In the genomic region with DNA sequence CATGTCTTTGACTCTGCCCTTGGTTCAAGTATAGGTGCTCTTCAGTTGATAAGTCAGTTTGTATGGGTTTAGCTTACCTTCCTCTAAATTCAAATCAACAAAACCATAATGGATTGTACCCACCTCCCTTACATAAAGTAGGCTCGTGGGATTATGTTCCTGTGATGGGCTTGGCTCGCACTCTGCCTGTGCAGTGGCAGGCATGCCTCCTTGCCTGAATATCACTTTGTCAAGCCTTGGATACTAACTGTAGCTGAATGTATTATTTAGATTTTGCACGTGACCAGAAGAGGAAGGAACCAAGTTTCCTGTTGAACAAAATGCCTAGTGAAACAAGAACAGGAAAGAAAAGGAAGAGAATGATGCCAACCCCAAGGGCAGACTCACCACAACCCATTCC, we compare ENCODE assay signal across 14 mouse cellular contexts. TPM values are rescaled to one million over a fixed set of nuclear protein-coding genes. Genes with fewer than 3 reads are reported as not detected.
DNase-seq lines count a peak whose midpoint lies in the region; ATAC-seq lines count a peak whose summit lies in the region.
"Had no signal": no experiment of that assay in that cellular context is flagged by ENCODE, and none has a peak within 500 bp of the region (broad histone marks: within the 10 kb centered on the region; RNA-seq: fewer than 3 reads in every experiment).

No protein-coding gene starts in this region.

- ATAC-seq in forebrain, embryonic 12.5 days (ENCODE audit: low FRiP score), result no peak
- ATAC-seq in midbrain, embryonic 11.5 days (ENCODE audit: low FRiP score), result no peak
- no peak for ATAC-seq in midbrain, embryonic 12.5 days (ENCODE audit: low FRiP score, low read depth)

- H3K4me2 ChIP-seq in forebrain, embryonic 12.5 days, result peak overlapping the region; percentile 74
- H3K4me2 ChIP-seq in midbrain, embryonic 11.5 days, result 0 out of 2 replicates have a peak overlapping the region, but pooled peaks have one; percentile 3
- H3K4me2 ChIP-seq in midbrain, embryonic 12.5 days (replicated peaks), result peak overlapping the region; percentile 77
- H3K4me2 ChIP-seq: heart, embryonic 11.5 days had no signal

- no peak overlapping the region for H3K9ac ChIP-seq in forebrain, embryonic 12.5 days
- H3K9ac ChIP-seq in midbrain, embryonic 11.5 days (ENCODE audit: low read length), result no peak overlapping the region
- H3K9ac ChIP-seq in midbrain, embryonic 12.5 days (replicated peaks), result 0 out of 2 replicates have a peak overlapping the region, but pooled peaks have one; percentile 4

- WGBS in forebrain, embryonic 12.5 days, result 71% methylated on average over 3 of the region's 3 CpGs
- WGBS in forebrain, embryonic 10.5 days, result 75% methylated on average over 3 of the region's 3 CpGs
- 79% methylated on average over 3 of the region's 3 CpGs for WGBS in midbrain, embryonic 11.5 days
- WGBS in midbrain, embryonic 10.5 days, result 79% methylated on average over 3 of the region's 3 CpGs
- 62% methylated on average over 3 of the region's 3 CpGs for WGBS in midbrain, embryonic 12.5 days

- H3K27ac ChIP-seq in forebrain, embryonic 12.5 days, result no peak overlapping the region
- no peak overlapping the region for H3K27ac ChIP-seq in forebrain, embryonic 10.5 days
- no peak overlapping the region for H3K27ac ChIP-seq in midbrain, embryonic 11.5 days (ENCODE audit: low read depth, low read length)
- no peak overlapping the region for H3K27ac ChIP-seq in midbrain, embryonic 10.5 days (replicated peaks)
- no peak overlapping the region for H3K27ac ChIP-seq in midbrain, embryonic 12.5 days (replicated peaks)

- no peaks in the 10 kb centered on the region for H3K36me3 ChIP-seq in forebrain, embryonic 12.5 days (replicated peaks)
- H3K36me3 ChIP-seq in forebrain, embryonic 10.5 days (replicated peaks), result no peaks in the 10 kb centered on the region
- H3K36me3 ChIP-seq in midbrain, embryonic 11.5 days (ENCODE audit: control insufficient read depth, insufficient read depth, low read length), result no peaks in the 10 kb centered on the region
- no peaks in the 10 kb centered on the region for H3K36me3 ChIP-seq in midbrain, embryonic 10.5 days
- no peaks in the 10 kb centered on the region for H3K36me3 ChIP-seq in midbrain, embryonic 12.5 days

- no peaks in the 10 kb centered on the region for H3K9me3 ChIP-seq in forebrain, embryonic 12.5 days
- no peaks in the 10 kb centered on the region for H3K9me3 ChIP-seq in forebrain, embryonic 10.5 days
- no peaks in the 10 kb centered on the region for H3K9me3 ChIP-seq in midbrain, embryonic 11.5 days (ENCODE audit: control insufficient read depth, low read length)
- no peaks in the 10 kb centered on the region for H3K9me3 ChIP-seq in midbrain, embryonic 10.5 days (replicated peaks)
- H3K9me3 ChIP-seq in midbrain, embryonic 12.5 days, result no peaks in the 10 kb centered on the region

- peak overlapping the region; percentile 49; the same call in 1 of the 2 replicates for H3K4me3 ChIP-seq in forebrain, embryonic 12.5 days (replicated peaks)
- no peak overlapping the region for H3K4me3 ChIP-seq in forebrain, embryonic 10.5 days
- no peak overlapping the region for H3K4me3 ChIP-seq in midbrain, embryonic 11.5 days (ENCODE audit: low read depth, low read length)
- H3K4me3 ChIP-seq in midbrain, embryonic 10.5 days, result no peak overlapping the region
- peak overlapping the region; percentile 50 for H3K4me3 ChIP-seq in midbrain, embryonic 12.5 days

- H3K27me3 ChIP-seq in forebrain, embryonic 12.5 days, result peaks cover 19% of the 10 kb centered on the region
- H3K27me3 ChIP-seq in forebrain, embryonic 10.5 days (ENCODE audit: poor library complexity, severe bottlenecking), result peaks cover 33% of the 10 kb centered on the region
- peaks cover 4% of the 10 kb centered on the region; the same call in 1 of the 2 replicates for H3K27me3 ChIP-seq in midbrain, embryonic 11.5 days (ENCODE audit: control insufficient read depth, insufficient read depth, low read length)
- H3K27me3 ChIP-seq in midbrain, embryonic 10.5 days (ENCODE audit: low read depth, poor library complexity, severe bottlenecking), result peaks cover 28% of the 10 kb centered on the region
- peaks cover 17% of the 10 kb centered on the region for H3K27me3 ChIP-seq in midbrain, embryonic 12.5 days

- H3K4me1 ChIP-seq in forebrain, embryonic 12.5 days, result peaks cover 24% of the 10 kb centered on the region
- H3K4me1 ChIP-seq in forebrain, embryonic 10.5 days, result peaks cover 22% of the 10 kb centered on the region
- peaks cover 12% of the 10 kb centered on the region for H3K4me1 ChIP-seq in midbrain, embryonic 11.5 days (ENCODE audit: control insufficient read depth, insufficient read depth, low read length)
- peaks cover 26% of the 10 kb centered on the region for H3K4me1 ChIP-seq in midbrain, embryonic 10.5 days
- peaks cover 25% of the 10 kb centered on the region for H3K4me1 ChIP-seq in midbrain, embryonic 12.5 days

- DNase-seq in forebrain, embryonic 10.5 days (ENCODE audit: extremely low spot score, low spot score), result no peak
- DNase-seq in midbrain, embryonic 11.5 days (ENCODE audit: low spot score, missing footprints), result no peak
- DNase-seq in midbrain, embryonic 10.5 days (ENCODE audit: low spot score), result no peak
- no peak for DNase-seq in kidney, adult 8-10 months
- DNase-seq in spleen, postnatal 36 days (ENCODE audit: low spot score in 2 of 2), result no peak
- no peak for DNase-seq in kidney, postnatal 10 days
- DNase-seq: adrenal gland, postnatal 25 days; cerebellum, adult 11-12 months; embryo, embryonic 11 days; gastrocnemius, postnatal 10 days; heart, postnatal 4 days had no signal

RNA-seq across cellular contexts. Expression of gene Scn3b, which starts 2.1 kb away (rescaled TPM):
- polyA plus RNA-seq in forebrain, embryonic 12.5 days (2016; fragmentation: Nextera tagmentation; extraction: Ambion mirVana), result 23.1 and 27.5 TPM in 2 replicates
- polyA plus RNA-seq in forebrain, embryonic 10.5 days (2016; fragmentation: Nextera tagmentation; extraction: Ambion mirVana), result 1.2 and 2.2 TPM in 2 replicates
- 18.6 and 21.2 TPM in 2 replicates for polyA plus RNA-seq in midbrain, embryonic 11.5 days (2014; fragmentation: Nextera tagmentation; extraction: Ambion mirVana)
- polyA plus RNA-seq in midbrain, embryonic 10.5 days (2016; fragmentation: Nextera tagmentation; extraction: Ambion mirVana), result 5.4 and 11.7 TPM in 2 replicates
- 34.4 and 35.1 TPM in 2 replicates for polyA plus RNA-seq in midbrain, embryonic 12.5 days (2016; fragmentation: Nextera tagmentation; extraction: Ambion mirVana)

Comparison
In these comparisons a context has a peak if more than half of its experiments do, and no peak if none do; other contexts are left out.
1. H3K4me3 ChIP-seq: peak in forebrain, embryonic 12.5 days (single experiment) and midbrain, embryonic 12.5 days (single experiment); none in forebrain, embryonic 10.5 days (single experiment), midbrain, embryonic 11.5 days (single experiment) and midbrain, embryonic 10.5 days (single experiment).
2. H3K4me2 ChIP-seq: peak in every context shown above with its lines; median percentile 77 in midbrain, embryonic 12.5 days; 74 in forebrain, embryonic 12.5 days; 3 in midbrain, embryonic 11.5 days.